Mouse (Mus musculus): ENCODE results near the gene Zfp273.
"Not testable (repeated sequence)": the region's sequence is repeated elsewhere in the genome, so short reads cannot be mapped to it uniquely, and the experiment has no call there.

Gene Zfp273

DNA sequence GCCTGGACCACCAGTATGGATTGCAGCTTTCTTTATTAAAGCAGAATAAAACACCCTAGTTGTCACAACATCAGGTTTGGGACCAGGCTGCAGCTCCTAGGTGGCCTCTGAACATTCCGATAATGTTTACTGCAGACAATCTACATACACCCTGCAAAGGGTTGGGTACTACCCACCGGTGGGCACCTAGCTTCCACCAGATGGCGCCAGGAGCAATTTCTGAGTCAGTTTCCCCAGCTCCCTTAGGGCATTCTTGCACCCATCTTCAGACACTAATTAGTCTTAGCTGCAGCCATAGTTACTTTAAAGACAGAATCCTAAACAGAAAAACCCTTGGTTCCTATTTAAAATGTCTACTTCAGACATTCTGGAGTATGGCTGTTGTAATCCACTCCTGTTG lies 54.4 kb downstream of the Zfp273 start:
- no peak for DNase-seq (ENCODE audit: low spot score)

DNA sequence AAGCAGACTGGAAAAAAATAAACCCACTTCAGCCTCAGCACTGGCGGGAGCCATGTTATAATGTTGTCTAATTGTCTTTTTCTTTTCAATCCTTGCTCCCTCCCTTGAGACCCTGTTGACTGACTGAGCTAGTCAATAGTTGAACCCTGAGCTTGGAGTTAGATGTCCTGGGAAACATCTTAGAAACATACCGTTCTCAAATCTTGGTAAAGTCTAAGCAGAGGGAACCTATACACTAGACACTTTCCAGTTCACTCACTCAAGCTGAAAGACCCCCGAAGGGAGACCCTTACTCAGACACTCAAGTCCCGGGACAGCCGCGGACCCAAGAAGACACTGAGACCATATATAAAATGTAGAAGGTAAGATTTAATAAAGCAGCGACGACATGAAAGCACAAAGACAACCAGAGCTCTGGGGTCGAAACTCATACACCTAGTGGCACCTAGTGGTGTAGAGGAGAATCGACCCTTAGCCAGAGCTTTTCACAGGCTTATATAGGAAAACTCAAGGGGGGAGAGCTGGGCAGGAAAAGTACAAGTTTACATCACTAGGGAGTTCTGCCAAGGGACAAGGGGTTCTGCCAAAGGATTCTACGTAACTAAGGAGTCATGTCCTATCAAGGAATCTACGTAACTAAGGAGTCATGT lies 62.6 kb downstream of the Zfp273 start:
- not testable (repeated sequence) for DNase-seq (ENCODE audit: low spot score)

Measured in yolk sac, embryonic 10.5 days (tissue).